Mouse (Mus musculus): ENCODE measurements around the gene Gm3667. TPM values are rescaled to one million over a fixed set of nuclear protein-coding genes. Genes with fewer than 3 reads are reported as not detected.
"Not testable (repeated sequence)": the region's sequence is repeated elsewhere in the genome, so short reads cannot be mapped to it uniquely, and the experiment has no call there.

Gm3667 gene
- polyA plus RNA-seq (2012) = not detected in 2 replicates

GRCm38 (mm10) chr14:6889521-6890012 is at the start of gene Gm3667:
TSS of gene Gm3667 (minus strand) at chr14:6889962.
- H3K4me3 ChIP-seq (replicated peaks); H3K4me1 ChIP-seq (ENCODE audit: control insufficient read depth); H3K27me3 ChIP-seq (ENCODE audit: control insufficient read depth); H3K36me3 ChIP-seq (ENCODE audit: control insufficient read depth); H3K9me3 ChIP-seq (ENCODE audit: control insufficient read depth, low read length): not testable (repeated sequence)

GRCm38 (mm10) chr14:6899881-6900280 is 10.1 kb upstream of the Gm3667 start:
- H3K4me3 ChIP-seq (replicated peaks); H3K9me3 ChIP-seq (ENCODE audit: control insufficient read depth, low read length); H3K4me1 ChIP-seq (ENCODE audit: control insufficient read depth); H3K27me3 ChIP-seq (ENCODE audit: control insufficient read depth); H3K36me3 ChIP-seq (ENCODE audit: control insufficient read depth): not testable (repeated sequence)

- H3K27me3 ChIP-seq (ENCODE audit: control insufficient read depth); H3K4me3 ChIP-seq (replicated peaks); H3K4me1 ChIP-seq (ENCODE audit: control insufficient read depth); H3K36me3 ChIP-seq (ENCODE audit: control insufficient read depth); H3K9me3 ChIP-seq (ENCODE audit: control insufficient read depth, low read length): not testable (repeated sequence)
Measured at GRCm38 (mm10) chr14:6888811-6889210, 951 bp downstream of the Gm3667 start.

- not testable (repeated sequence) for H3K27me3 ChIP-seq (ENCODE audit: control insufficient read depth); H3K36me3 ChIP-seq (ENCODE audit: control insufficient read depth); H3K4me1 ChIP-seq (ENCODE audit: control insufficient read depth); H3K4me3 ChIP-seq (replicated peaks); H3K9me3 ChIP-seq (ENCODE audit: control insufficient read depth, low read length)
Measured at GRCm38 (mm10) chr14:6840211-6840610, 49.6 kb downstream of the Gm3667 start, which contains the start of gene Gm3642. TSS of gene Gm3642 (minus strand) at chr14:6840311.

- H3K27me3 ChIP-seq (ENCODE audit: control insufficient read depth) = not testable (repeated sequence)
Measured at GRCm38 (mm10) chr14:6823297-6823696, 66.5 kb downstream of the Gm3667 start.

More at GRCm38 (mm10) chr14:6823297-6823696, 66.5 kb downstream of the Gm3667 start:
- H3K9me3 ChIP-seq (ENCODE audit: control insufficient read depth, low read length); H3K36me3 ChIP-seq (ENCODE audit: control insufficient read depth); H3K4me3 ChIP-seq (replicated peaks); H3K4me1 ChIP-seq (ENCODE audit: control insufficient read depth): not testable (repeated sequence)

Other genes with a start within 250 kb of the Gm3667 start
- not detected in 2 replicates for gene Gm10251, start 205.8 kb downstream of the Gm3667 start, polyA plus RNA-seq (2012)
- not detected in 2 replicates for gene Gm8050, start 169.7 kb downstream of the Gm3667 start, polyA plus RNA-seq (2012)
- gene Gm3636, start 147.6 kb downstream of the Gm3667 start, polyA plus RNA-seq (2012) = not detected in 2 replicates
- not detected in 2 replicates for gene Gm8362, start 115.6 kb downstream of the Gm3667 start, polyA plus RNA-seq (2012)
- gene Gm3642, start 49.7 kb downstream of the Gm3667 start, polyA plus RNA-seq (2012) = not detected in 2 replicates
- not detected in 2 replicates for gene Gm6356, start 83.9 kb upstream of the Gm3667 start, polyA plus RNA-seq (2012)
- gene Gm10406, start 137.5 kb upstream of the Gm3667 start, polyA plus RNA-seq (2012) = 0.02 TPM in 1 of 2 replicates, not detected in the other
- gene Gm3685, start 155.0 kb upstream of the Gm3667 start, polyA plus RNA-seq (2012) = not detected in 2 replicates
- gene Gm3696, start 210.7 kb upstream of the Gm3667 start, polyA plus RNA-seq (2012) = not detected in 2 replicates
- not detected in 2 replicates for gene Gm6676, start 235.4 kb upstream of the Gm3667 start, polyA plus RNA-seq (2012)